Mouse (Mus musculus) embryonic facial prominence, embryonic 11.5 days (tissue): ENCODE data around the gene Raet1e. TPM values are rescaled to one million over a fixed set of nuclear protein-coding genes. Genes with fewer than 3 reads are reported as not detected.
"Not testable (repeated sequence)": the region's sequence is repeated elsewhere in the genome, so short reads cannot be mapped to it uniquely, and the experiment has no call there.

Experiments
- ATAC-seq: fragments of 200-750 bp; cut with Nextera tagmentation; replicated peaks from 2 replicates; pipeline ENCODE4 v1.8.0; 2017; ENCODE audit warnings: low read depth; ENCODE audit not compliant: insufficient number of reproducible peaks, low FRiP score, low TSS enrichment
- DNase-seq: peaks from one replicate; pipeline ENCODE4 v3.0.0-alpha.2; 2015; ENCODE audit warnings: low spot score
- H3K27ac ChIP-seq: fragments of 300-500 bp; sonication (generic); replicated peaks from 2 replicates; pipeline ENCODE4 v1.5.1; 2014; ENCODE audit warnings: mild to moderate bottlenecking, low read depth, low read length, control low read depth
- H3K27me3 ChIP-seq: fragments of 300-500 bp; sonication (generic); 2 replicates; pipeline ENCODE4 v1.6.1; 2014; ENCODE audit warnings: mild to moderate bottlenecking, low read length, moderate library complexity, mixed read lengths; ENCODE audit not compliant: control insufficient read depth, insufficient read depth
- H3K36me3 ChIP-seq: fragments of 300-500 bp; sonication (generic); replicated peaks from 2 replicates; pipeline ENCODE4 v1.6.1; 2014; ENCODE audit warnings: low read depth, mild to moderate bottlenecking, low read length, moderate library complexity, mixed read lengths; ENCODE audit not compliant: control insufficient read depth, insufficient read depth
- H3K4me1 ChIP-seq: fragments of 300-500 bp; sonication (generic); 2 replicates; pipeline ENCODE4 v1.6.1; 2014; ENCODE audit warnings: low read length, mixed read lengths; ENCODE audit not compliant: control insufficient read depth, insufficient read depth
- H3K4me2 ChIP-seq: fragments of 300-500 bp; sonication (generic); 2 replicates; pipeline ENCODE4 v1.6.1; 2014; ENCODE audit warnings: low read depth, mild to moderate bottlenecking, control low read depth, low read length, moderate library complexity
- H3K4me3 ChIP-seq: fragments of 300-500 bp; sonication (generic); 2 replicates; pipeline ENCODE4 v1.5.1; 2014; ENCODE audit warnings: low read depth, low read length, control low read depth
- H3K9ac ChIP-seq: fragments of 300-500 bp; sonication (generic); replicated peaks from 2 replicates; pipeline ENCODE4 v1.6.1; 2014; ENCODE audit warnings: mild to moderate bottlenecking, control low read depth, low read length
- H3K9me3 ChIP-seq: fragments of 300-500 bp; sonication (generic); replicated peaks from 2 replicates; pipeline ENCODE4 v1.6.1; 2016; ENCODE audit warnings: mild to moderate bottlenecking, low read length, inconsistent platforms, mixed read lengths; ENCODE audit not compliant: control insufficient read depth
- WGBS: fragments of 180-500 bp; shearing (Covaris S2); extraction: QIAGEN DNeasy Blood & Tissue Kit; methylation state at CpG from one replicate; pipeline ENCODE4 v1.1.7; 2014; 5-methylcytosine and 5-hydroxymethylcytosine counted together
- polyA plus RNA-seq: library from polyadenylated mRNA; unstranded; fragments of >200 nt; fragmentation: Nextera tagmentation; extraction: Ambion mirVana; gene quantifications from 2 replicates; pipeline ENCODE4 v1.2.1, GENCODE M21; 2014

The Raet1e gene
- polyA plus RNA-seq, 1 experiment from 2014 or later = 11.3 TPM

DNA sequence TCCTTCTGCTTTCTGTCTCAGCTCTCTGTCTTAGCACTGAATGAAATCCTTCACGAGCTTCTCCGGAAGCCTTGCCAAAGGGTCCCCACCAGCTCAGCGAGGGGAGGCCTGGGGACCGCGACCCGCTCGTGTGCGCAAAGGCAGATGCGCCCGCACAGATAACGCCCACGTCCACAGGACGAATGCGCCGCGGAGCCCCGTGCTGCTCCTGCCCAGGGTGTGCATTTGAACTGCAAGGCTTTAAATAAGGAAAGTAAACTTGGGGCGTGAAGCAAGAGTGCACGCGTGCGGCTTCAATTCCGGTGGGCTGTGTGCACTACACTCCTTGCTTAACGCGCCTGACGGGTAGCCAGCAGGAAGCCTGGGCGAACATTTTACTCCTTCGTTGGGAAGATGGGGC is 7.8 kb upstream of the Raet1e start:
- Histone ChIP-seq H3K27ac (no peak overlapping the region), H3K27me3 (peaks cover 24% of the 10 kb centered on the region), H3K9ac (no peak overlapping the region), H3K4me1 (no peaks in the 10 kb centered on the region; the same call in 1 of the 2 replicates), H3K36me3 (no peaks in the 10 kb centered on the region), H3K9me3 (no peaks in the 10 kb centered on the region), H3K4me2 (peak overlapping the region; percentile 97), H3K4me3 (peak overlapping the region; percentile 14; the same call in 1 of the 2 replicates)
- DNase-seq (peak; percentile 26), ATAC-seq (no peak)
- 0% methylated on average over 27 of the region's 27 CpGs for WGBS

DNA sequence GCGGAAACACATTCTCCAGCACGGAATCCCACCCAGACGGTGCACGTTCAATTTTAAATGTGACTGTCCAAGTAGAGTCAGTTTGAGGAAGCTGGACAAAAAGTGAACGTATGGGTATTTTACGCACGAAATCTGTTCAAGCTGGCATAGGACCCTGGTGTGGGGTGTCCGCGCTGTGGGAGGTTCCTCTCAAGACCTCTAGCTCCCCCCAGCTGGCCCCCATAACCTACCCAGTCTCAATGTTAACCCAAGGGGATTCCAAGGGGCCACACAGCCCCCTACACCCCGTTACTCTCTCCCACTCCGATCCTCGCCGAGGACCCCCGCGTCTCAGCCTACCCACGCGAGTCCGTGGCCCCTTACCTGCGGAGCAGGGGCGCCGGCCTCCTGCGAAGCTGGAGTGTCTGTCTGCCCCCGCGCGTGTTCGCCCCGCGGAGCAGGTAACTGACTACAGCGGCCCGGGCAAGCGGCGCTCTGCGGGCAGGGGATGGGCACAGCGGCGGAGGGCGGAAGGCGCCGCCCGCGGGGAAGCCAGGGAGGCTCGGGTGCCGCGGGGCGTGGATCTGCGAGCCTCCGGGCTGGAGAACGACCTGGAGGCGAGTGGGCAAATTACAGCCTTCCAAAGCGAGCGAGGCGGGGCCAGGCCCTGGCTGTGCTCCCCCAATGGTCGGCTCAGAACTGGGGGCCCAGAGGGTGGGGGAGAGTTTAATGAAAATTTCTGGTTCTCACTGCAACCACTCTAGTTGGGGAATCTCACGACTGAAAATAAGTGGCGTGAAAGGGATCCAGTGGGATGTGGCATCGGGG is 7.1 kb upstream of the Raet1e start:
- WGBS = under 1% methylated on average over 54 of the region's 55 CpGs

DNA sequence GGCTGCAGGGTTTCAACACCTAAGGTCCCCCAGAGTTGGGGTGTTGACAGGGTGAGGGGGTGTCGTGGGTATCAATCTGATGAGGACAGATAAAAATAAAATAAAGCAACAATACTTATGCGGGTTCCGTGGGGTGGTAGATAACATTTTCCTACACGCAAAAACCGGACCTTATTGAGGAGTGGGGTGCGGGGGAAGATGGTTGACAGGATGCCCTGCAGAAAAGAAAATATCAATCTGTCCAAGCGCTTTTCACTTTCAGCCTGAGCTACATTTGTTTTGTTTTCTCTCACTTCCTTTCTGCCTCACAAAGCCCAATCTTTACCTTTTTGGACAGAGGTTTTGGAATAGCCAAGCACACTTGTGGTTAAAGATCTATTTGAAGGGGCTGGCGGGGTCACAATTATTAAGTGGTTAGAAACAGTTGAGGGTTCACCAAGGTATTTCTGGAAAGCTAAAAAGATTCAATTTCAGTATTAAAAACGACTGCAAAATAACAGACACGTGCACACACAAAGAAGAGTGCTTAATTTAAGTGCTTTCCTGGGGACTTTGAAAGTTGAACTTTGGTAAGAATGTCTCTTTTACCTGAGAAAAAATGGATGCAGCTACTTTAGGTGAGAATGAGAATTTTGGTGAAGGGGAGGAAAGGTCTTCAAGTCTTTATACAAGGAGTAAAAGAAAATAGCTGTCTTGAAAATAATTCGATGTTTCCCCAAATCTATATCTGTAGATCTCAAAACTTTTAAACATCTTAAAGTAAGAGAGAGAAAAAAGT is 6.3 kb upstream of the Raet1e start:
- 3% methylated on average over 11 of the region's 11 CpGs for WGBS
- ATAC-seq, H3K9me3 ChIP-seq, H3K9ac ChIP-seq, H3K4me3 ChIP-seq, H3K27ac ChIP-seq, H3K4me2 ChIP-seq, H3K4me1 ChIP-seq, H3K36me3 ChIP-seq: not testable (repeated sequence)
- peak; percentile 16 for DNase-seq
- peaks cover 39% of the 10 kb centered on the region for H3K27me3 ChIP-seq

More for the DNA sequence above, 7.1 kb upstream of the Raet1e start:
- peak overlapping the region; percentile 13; the same call in 1 of the 2 replicates for H3K4me2 ChIP-seq
- H3K27ac ChIP-seq, H3K4me1 ChIP-seq, ATAC-seq, H3K36me3 ChIP-seq, H3K9me3 ChIP-seq, H3K9ac ChIP-seq: not testable (repeated sequence)
- peak; percentile 19 for DNase-seq
- H3K27me3 ChIP-seq = peaks cover 31% of the 10 kb centered on the region
- peak overlapping the region; percentile 14; the same call in 1 of the 2 replicates for H3K4me3 ChIP-seq

DNA sequence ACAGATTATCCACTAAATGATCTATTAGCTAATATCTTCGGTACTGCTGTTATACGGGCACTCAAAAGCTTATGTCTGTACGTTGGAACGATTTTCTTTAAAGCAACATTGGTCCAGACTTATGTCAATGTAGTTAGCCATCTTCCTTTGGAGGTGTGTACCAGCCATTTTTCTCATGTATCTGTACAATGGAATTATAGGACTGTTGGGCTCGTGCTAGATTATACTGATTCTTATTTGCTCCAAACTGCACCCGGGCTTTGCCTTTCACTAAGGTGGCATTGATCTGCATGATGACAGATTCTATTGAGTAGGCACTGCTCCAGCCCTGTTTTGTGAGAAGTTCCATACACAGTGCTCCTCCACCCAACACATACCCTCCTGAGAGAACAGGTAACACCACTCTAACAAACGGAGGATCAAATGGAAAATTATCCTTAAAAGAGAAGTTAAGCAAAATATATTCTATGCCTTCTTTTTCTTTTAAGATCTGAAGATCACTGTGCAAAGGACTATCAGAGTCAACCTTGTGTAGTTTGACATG is 5.2 kb upstream of the Raet1e start:
- not testable (repeated sequence) for H3K27ac ChIP-seq, H3K4me1 ChIP-seq, DNase-seq, H3K36me3 ChIP-seq, H3K9me3 ChIP-seq, H3K4me2 ChIP-seq, ATAC-seq, H3K9ac ChIP-seq, H3K4me3 ChIP-seq
- WGBS = 8% methylated on average over 7 of the region's 7 CpGs
- peaks cover 39% of the 10 kb centered on the region for H3K27me3 ChIP-seq

DNA sequence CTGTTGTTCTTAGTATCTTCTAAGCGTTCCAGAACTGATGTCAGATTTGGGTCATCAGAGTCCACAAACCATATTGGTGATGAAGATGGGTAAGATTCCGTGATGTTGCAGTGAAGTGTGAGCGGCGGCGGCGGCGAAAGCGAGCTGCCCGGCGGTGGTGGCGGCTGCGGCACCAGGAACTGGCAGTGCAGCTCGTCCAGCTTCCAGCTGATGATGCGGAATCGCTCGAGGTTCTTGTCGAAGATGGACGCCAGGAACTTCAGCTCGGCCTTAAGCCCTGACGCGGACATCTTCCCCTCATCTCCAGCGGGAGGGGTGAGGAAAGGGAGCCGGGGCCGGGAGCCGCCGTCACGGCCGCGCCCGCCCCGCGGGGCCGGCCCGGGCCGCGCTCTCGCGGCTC is 4.2 kb upstream of the Raet1e start:
- peak overlapping the region; percentile 46 for H3K4me2 ChIP-seq
- H3K4me3 ChIP-seq = peak overlapping the region; percentile 26
- H3K27ac ChIP-seq, H3K9me3 ChIP-seq, H3K4me1 ChIP-seq, ATAC-seq, H3K36me3 ChIP-seq, H3K9ac ChIP-seq: not testable (repeated sequence)
- DNase-seq = peak; percentile 42
- peaks cover 47% of the 10 kb centered on the region for H3K27me3 ChIP-seq
- 0% methylated on average over 38 of the region's 38 CpGs for WGBS

DNA sequence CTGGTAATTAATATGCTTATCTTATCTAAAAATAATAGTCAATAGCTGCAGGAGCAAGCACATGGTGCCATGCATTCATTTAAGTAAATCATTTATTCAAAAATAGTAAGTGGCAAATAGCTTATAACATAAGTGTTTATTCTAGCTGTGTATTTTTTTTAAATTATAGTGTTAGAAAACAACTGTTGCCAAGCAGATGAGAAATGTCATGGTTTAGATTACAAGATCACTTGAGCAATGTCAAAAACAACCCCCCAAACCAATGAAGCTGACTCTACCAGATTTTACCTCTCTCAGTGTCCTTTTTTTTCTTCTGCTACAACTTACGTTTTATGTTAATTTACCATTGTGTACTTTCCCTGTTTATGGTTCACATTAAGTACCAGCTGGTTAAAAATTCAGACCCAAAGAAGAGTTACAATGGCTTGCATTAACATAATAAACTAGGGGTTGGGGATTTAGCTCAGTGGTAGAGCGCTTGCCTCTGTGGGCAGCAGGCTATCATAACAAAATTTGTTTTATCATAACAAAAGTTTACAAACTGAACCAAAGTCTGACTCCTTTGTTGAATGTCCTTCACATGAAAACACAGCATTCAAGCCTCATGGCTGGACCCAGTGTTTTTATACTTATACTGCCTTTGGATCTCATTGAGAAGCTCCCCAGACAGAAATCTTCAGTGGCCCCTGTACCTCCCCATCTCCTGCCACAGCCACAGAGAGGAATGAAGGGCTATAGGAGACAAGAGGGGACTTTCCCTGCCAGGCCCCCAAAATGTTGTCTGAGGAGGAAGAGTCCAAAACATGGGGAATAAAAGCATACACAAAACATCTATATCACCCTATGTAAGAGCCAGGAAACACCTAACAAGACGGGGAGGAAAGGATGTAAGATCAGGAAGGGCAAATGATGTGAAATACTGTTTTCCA is 3.2 kb upstream of the Raet1e start:
- Histone ChIP-seq H3K9ac (no peak overlapping the region), H3K9me3 (no peaks in the 10 kb centered on the region), H3K4me1 (no peaks in the 10 kb centered on the region), H3K27me3 (peaks cover 51% of the 10 kb centered on the region), H3K36me3 (no peaks in the 10 kb centered on the region), H3K4me2 (no peak overlapping the region), H3K27ac (no peak overlapping the region), H3K4me3 (no peak overlapping the region)
- WGBS = 11% methylated on average over 3 of the region's 3 CpGs
- ATAC-seq (no peak), DNase-seq (no peak)

DNA sequence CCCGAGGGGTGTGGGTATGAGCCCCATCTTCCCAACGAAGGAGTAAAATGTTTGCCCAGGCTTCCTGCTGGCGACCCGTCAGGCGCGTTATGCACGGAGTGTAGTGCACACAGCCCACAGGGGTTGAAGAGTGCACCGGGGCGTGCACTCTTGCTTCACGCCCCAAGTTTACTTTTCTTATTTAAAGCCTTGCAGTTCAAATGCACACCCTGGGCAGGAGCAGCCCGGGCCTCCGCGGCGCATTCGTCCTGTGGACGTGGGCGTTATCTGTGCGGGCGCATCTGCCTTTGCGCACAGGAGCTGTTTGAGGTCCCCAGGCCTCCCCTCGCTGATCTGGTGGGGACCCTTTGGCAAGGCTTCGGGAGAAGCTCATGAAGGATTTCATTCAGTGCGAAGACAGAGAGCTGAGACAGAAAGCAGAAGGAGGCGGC is 777 bp downstream of the Raet1e start:
- Histone ChIP-seq H3K4me1 (no peaks in the 10 kb centered on the region), H3K9ac (no peak overlapping the region), H3K4me3 (no peak overlapping the region; the same call in 1 of the 2 replicates), H3K9me3 (no peaks in the 10 kb centered on the region), H3K27ac (no peak overlapping the region), H3K36me3 (no peaks in the 10 kb centered on the region), H3K4me2 (no peak overlapping the region; the same call in 1 of the 2 replicates), H3K27me3 (peaks cover 42% of the 10 kb centered on the region)
- ATAC-seq (no peak), DNase-seq (peak; percentile 11)
- WGBS = under 1% methylated on average over 24 of the region's 24 CpGs
